Mouse (Mus musculus) left cerebral cortex, adult 8-10 months (tissue): ENCODE results near the gene Slc39a9. TPM values are rescaled to one million over a fixed set of nuclear protein-coding genes. Genes with fewer than 3 reads are reported as not detected.

ENCODE experiments used
- DNase-seq, 2 experiments: peaks; one replicate each; pipeline ENCODE4 v3.0.0; 2022; ENCODE audit warnings: low spot score in 2 of 2
- total RNA-seq, 4 experiments: library from RNA; stranded (reverse); gene quantifications; 2 replicates each; pipeline ENCODE4 v1.2.4; 2022

The Slc39a9 gene
- total RNA-seq, 4 experiments from 2014 or later, result 34.7 to 40.3 (median 37.8) TPM

GRCm38 (mm10) chr12:80715915-80716314 is 72.2 kb downstream of the Slc39a9 start:
- no peak for DNase-seq

GRCm38 (mm10) chr12:80719141-80719540 is 75.5 kb downstream of the Slc39a9 start:
- DNase-seq, result no peak

GRCm38 (mm10) chr12:80720507-80720906 is 76.8 kb downstream of the Slc39a9 start:
- no peak for DNase-seq

GRCm38 (mm10) chr12:80721458-80721857 is 77.8 kb downstream of the Slc39a9 start:
- DNase-seq, result no peak

- DNase-seq, result peak; percentile 46 to 85
These were observed 81.3 kb downstream of the Slc39a9 start for GRCm38 (mm10) chr12:80724853-80725559.

GRCm38 (mm10) chr12:80728207-80728606 is 84.5 kb downstream of the Slc39a9 start:
- no peak for DNase-seq

GRCm38 (mm10) chr12:80728814-80729213 is 85.1 kb downstream of the Slc39a9 start:
- no peak for DNase-seq

GRCm38 (mm10) chr12:80729758-80730530 is 86.3 kb downstream of the Slc39a9 start:
- DNase-seq, result peak in 1 of 2 experiments; percentile 33

GRCm38 (mm10) chr12:80730567-80730966 is 86.9 kb downstream of the Slc39a9 start:
- peak in 1 of 2 experiments; percentile 68 for DNase-seq

Other genes starting within 250 kb of the Slc39a9 start
- gene Dcaf5, start 207.3 kb upstream of the Slc39a9 start, total RNA-seq, result 10 to 100 TPM; 70.0 to 76.7 (median 73.6) TPM
- 10 to 100 TPM; 89.9 to 97.8 (median 94.5) TPM for gene Exd2, start 180.8 kb upstream of the Slc39a9 start, total RNA-seq
- 100 to 1,000 TPM in 1 of 4 experiments, 10 to 100 TPM in 3; 94.5 to 107 (median 97.9) TPM for gene Galnt16, start 125.6 kb upstream of the Slc39a9 start, total RNA-seq
- gene Erh, start 458 bp downstream of the Slc39a9 start, total RNA-seq, result 10 to 100 TPM; 24.8 to 52.7 (median 38.4) TPM
- gene Plekhd1, start 48.7 kb downstream of the Slc39a9 start, total RNA-seq, result 1 to 10 TPM; 3.6 to 7.8 (median 5.6) TPM
- gene Ccdc177, start 116.8 kb downstream of the Slc39a9 start, total RNA-seq, result 10 to 100 TPM; 12.9 to 14.9 (median 13.8) TPM
- gene Susd6, start 146.6 kb downstream of the Slc39a9 start, total RNA-seq, result 10 to 100 TPM; 34.7 to 38.2 (median 35.5) TPM